Mouse (Mus musculus) heart, postnatal 36 days (tissue): ENCODE measurements at regions not wholly inside any gene's neighbourhood (a gene's known extent, or its start where the extent isn't known, plus 50 kb on each side); places are given as distances from the start of the nearest gene placed in this dataset.

ENCODE experiments used
- DNase-seq, 2 experiments: peaks; one replicate each; pipeline ENCODE4 v3.0.0; 2021 to 2022
- intact Hi-C: fragments of 180-260 bp; cut with DNase I; formaldehyde crosslinking; loops from one replicate; pipeline ENCODE4 v1.15.1; 2025

DNA sequence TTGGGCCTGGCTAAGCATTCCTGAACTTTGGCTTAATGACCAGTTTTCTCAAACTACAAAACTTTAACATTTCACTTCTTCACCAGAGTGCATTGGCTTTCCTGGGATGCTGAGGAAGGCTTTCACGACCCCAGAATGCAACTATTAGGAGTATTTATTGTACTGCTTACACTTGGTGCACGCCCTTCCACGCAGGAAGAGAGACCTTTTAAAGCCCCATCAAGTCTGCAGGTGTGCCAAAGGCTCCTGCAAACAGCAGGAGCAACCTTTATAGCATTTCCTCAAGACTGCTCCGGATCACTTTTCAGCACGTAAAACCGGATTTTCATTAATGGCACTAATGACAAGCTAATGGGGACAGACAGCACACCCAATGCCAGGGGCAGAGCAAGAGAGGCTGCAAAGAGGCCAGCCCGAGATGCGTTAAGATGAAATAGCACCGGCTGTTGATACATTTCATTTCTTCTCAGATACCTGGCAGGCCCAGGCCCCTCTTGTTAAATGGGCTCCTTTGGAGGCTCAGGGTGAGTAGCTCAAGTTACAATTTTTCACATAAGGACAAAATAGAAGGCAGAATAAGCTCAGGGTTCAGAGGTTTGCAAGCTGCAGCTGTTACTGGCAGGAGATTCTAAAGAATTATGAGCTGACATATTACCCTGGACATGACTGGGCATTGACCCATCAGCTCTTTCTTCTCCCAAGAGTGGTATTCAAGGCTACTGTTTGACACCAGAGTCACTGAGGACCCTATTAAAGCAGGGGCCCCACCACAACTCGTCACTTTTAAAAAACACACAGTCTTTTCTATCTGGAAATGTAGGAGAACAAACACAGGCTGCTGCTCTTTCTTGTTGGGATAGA lies 402.7 kb upstream of the Btbd3 start:
- DNase-seq, result no peak
- intact Hi-C loops, result no loop called here

DNA sequence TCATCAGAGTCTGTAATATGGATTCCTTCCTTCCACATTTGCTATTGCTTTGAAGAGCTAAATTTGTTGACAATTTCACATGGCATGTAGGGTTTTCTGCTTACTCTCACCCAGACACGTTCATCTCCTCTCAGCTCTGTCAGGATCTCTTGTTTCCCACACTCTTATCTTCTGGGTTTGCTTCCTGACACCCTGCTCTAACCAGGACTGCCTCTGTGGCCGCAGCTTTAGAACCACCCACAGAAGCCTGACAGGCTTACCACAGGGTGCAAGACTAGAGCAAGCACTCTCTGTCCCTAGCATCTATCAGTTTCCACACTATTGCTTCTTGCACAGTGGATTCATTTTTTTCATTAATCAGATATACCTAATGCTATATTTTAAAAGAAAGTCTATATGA lies 408.5 kb upstream of the Btbd3 start:
- no peak for DNase-seq
- intact Hi-C loops, result no loop called here

DNA sequence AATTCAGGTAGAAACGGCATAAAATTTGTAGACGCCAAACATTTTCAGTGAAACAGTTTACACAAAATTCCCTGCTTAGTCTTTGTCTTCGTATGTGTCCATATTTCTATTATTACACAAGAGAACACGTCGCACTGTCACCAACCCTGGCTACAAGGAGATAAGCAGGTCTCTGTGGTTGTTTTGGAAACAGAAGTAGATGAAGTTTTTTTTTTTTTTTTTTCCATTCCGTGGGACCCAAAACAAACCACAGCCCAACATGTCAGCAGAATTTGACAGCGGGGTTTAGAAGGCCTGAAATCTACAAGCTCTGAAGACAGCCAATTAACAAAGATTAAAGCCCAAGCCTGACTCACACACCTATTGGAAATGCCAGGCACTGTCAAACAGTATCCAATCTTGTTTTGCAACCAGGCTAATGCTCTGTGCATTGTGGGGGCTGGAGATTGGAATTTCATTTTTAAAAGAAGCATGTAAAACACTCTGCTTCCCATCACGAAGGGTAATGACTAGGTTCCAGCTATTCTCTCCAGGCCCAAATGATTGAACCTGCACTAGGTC lies 428.5 kb upstream of the Btbd3 start:
- no peak for DNase-seq
- intact Hi-C loops, result no loop called here

DNA sequence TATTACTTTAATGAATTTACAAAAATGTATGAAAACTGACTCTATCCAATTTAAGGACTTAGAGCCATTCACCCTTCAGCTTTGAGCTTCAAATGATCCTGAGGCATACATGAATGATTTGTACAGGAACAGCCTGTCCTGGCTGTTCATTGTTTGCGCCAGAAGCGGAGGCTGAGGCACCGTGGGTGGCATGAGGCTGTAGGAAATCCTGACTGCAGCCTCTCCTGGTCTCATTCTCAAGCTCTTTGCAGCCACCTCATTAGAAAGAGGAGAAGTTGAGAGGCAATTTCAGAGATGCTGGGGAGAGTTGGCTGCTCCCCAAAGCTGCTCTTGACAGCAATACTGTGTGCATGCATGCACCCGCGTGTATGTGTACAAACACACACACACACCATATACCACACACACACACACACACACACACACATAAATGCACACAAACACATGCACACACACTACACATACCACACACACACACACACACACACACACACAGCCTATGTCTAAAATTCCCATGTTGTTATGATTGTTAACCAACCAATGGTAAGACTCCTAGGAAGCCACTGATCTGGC lies 434.9 kb upstream of the Btbd3 start:
- intact Hi-C loops, result no loop called here
- DNase-seq, result no peak

DNA sequence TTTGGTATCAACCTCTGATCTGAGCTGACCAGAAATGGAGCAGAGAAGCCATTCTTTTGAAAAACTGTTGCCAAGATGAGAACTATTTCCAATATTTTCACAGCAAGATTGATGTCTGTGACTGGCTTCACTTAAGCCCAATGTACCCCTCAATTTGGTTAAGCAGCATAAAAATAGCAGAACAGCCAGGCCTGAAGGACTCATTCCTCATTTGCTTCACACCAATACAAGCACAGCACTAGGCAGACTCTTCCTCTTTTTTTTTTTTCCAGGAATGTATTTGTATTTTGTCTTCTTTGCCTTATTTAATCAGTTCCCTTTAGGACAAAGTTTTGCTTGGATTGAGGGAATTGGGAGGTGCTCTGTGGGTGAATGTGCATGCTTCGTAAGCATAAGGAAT lies 441.4 kb upstream of the Btbd3 start:
- intact Hi-C loops, result no loop called here
- DNase-seq, result no peak

DNA sequence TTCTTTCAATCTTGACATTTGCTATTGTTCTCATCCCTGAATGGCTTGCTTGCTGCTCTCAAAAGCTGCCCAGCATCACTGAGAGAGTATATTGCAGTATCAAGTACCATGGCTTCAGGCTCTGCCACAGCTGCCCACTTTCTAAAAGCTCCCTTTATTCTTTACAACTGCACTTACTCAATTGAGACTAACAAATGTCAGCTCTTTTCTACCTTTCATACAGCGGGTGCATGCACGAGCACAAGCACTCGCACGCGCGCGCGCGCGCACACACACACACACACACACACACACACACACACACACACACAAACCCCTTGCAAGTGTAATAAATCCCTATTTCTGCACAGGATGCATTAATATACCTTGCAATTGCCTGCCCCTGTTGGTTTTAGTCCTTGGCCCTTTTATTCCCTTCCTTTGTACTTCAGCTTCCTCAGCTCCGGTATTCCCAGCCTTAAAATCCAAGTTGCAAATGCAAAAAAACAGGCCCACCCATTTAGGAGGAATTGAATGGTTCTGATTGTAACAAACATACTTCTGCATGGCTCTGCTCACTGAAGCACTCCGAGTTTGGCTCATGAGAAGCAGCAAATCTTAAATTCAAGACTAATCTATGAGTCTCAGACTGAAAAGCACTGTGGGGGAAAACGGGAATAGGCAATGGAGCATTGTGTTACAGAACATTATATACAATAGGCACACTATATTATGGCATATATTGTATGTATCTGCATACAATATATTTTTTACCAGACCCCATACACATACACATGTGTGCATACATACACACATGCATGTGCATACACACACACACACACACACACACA lies 447.7 kb upstream of the Btbd3 start:
- DNase-seq, result no peak
- intact Hi-C loops, result no loop called here

DNA sequence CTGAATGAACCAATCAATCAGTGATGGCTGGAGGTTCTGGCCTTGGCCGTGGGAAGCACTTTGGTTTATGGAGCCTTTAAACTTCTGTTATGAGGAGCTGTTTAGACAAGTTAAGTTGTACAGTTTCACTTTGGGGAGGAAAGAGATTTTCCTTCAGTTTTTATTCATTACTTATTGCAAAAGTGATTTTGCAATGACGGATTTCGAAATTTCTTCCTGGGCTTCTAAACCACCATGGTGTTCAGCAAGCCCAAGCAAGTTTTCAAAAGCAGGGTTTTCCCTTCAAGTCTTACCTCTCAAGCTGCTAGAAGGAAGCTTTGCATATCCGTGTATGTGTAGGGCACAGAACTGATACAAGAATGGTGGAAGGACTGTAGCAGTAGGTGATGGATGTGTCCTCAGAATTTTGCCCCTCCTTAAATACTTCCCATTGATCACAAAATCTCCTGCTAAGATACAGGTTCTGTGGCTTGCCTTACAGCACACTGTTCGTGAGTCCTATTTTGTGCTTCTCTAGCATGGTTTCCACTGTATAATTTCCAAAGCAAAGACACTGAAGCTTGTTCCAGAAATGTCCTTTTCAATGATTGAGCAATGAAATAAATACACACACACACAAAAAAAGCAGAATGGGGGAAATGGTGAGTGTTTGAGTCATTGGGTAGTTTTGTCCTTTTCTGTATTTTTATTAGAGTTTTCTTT lies 448.6 kb upstream of the Btbd3 start:
- intact Hi-C loops, result no loop called here
- no peak for DNase-seq

DNA sequence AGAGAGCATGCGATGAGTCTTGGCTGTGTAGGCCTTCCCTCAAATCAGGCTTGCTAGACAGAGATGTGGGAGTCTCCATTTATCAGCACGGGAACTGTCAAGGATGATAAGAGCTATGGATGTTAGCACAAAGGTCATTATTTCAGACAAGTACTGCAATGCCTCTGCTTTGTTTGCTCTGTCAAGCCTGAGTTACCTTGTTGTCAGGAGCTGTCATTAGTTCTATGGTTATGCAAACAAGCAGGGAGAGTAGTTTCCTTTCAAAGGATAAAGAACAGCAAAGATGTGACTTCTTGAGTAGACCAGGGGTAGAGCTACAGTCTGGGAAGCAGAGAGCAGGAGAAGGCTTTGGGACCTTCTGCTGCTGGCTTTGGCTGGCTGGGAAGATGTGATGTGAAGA lies 461.5 kb upstream of the Btbd3 start:
- intact Hi-C loops, result no loop called here
- DNase-seq, result no peak

DNA sequence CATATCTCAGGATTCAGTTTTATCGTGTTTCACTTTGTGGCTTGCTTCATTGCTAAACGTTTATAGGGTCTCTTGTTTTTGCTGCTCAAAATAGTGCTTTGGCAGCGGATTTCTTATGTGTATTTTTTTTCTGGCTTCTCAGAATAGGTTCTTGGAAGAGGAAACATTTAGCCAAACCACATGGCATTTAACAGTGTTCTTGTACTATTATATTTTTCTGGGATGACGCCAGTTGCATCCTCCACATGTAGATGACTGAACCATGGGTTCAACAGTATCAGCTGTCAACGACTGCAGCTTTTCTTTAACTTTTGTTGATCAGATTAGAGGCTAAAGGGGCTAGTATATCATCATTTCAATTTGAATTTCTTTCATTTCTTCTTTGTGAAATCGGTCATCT lies 472.3 kb upstream of the Btbd3 start:
- DNase-seq, result no peak
- intact Hi-C loops, result no loop called here

DNA sequence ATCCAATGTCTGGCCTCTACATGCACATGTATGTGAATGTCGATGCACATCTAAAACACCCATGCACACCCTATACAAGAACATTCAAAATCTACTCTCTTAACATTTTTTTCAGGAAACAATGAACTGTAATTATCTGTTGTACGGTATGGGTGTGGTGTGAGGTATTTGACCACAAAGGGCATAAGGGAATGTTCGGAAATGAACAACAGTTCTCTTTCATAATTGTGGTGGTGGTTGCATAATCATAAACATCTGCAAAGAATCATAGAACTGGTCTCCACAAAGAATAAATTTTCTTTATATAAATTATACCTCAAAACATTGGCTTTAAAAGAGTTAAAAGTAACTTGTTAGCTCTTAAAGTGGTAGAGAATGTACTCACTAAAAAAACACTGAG lies 478.9 kb upstream of the Btbd3 start:
- no peak for DNase-seq
- intact Hi-C loops, result no loop called here

DNA sequence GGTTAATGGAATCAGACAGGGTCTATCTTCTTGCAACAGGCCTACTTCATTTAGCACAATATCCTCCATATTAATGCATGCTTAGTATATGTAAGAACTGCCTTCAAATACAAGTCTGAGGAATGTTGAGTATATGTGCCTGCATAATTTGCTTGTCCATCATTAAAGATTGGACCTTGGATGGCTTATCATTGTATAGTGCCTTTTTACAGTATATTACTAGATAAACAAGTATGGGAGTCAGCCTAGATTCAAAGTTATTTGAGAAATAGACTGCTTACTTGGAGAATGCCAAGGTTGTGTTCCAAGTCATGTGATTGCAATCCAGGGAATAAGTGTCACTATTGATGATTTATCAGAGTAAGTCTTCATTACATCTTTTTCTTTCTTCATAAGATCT lies 491.6 kb upstream of the Btbd3 start:
- intact Hi-C loops, result no loop called here
- DNase-seq, result no peak

DNA sequence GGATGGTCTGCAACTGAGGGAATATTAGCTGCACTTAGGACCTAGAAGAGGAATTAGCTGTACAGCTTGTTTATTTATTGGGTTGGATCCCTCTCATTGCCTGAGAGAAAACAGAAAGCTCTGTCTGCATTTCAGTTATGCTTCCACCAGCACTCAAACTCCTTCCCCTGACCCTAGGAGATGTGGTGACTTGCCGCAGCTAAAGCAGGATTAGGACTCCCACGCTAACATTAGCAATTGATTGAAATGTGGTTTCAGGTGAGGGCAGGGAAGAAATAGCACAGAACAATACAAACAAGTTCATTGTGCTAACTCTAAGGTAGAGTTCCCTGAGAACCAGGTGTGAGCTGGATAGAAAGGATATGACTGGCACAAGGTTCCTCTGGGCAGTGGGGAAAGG lies 496.9 kb upstream of the Btbd3 start:
- DNase-seq, result no peak
- intact Hi-C loops, result no loop called here

DNA sequence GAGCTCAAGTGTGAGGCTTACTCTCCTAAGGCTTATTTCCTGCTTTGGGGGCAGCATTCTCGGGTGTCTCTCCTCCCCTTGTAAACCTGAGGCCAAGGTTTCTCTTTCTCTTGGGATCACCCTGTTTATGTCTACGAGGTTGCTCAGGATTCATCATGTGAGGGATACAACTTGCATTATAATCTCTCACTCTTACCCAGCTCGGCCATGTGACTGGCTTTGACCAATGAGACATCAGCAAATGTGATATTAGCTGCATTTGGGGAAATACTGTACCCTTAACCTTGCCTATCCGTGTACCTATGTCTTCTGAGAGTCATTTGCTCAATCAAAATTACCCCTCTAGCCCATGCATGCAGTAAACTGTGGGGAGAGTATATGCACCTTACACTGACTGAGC lies 498.0 kb upstream of the Btbd3 start:
- intact Hi-C loops, result no loop called here
- no peak for DNase-seq

DNA sequence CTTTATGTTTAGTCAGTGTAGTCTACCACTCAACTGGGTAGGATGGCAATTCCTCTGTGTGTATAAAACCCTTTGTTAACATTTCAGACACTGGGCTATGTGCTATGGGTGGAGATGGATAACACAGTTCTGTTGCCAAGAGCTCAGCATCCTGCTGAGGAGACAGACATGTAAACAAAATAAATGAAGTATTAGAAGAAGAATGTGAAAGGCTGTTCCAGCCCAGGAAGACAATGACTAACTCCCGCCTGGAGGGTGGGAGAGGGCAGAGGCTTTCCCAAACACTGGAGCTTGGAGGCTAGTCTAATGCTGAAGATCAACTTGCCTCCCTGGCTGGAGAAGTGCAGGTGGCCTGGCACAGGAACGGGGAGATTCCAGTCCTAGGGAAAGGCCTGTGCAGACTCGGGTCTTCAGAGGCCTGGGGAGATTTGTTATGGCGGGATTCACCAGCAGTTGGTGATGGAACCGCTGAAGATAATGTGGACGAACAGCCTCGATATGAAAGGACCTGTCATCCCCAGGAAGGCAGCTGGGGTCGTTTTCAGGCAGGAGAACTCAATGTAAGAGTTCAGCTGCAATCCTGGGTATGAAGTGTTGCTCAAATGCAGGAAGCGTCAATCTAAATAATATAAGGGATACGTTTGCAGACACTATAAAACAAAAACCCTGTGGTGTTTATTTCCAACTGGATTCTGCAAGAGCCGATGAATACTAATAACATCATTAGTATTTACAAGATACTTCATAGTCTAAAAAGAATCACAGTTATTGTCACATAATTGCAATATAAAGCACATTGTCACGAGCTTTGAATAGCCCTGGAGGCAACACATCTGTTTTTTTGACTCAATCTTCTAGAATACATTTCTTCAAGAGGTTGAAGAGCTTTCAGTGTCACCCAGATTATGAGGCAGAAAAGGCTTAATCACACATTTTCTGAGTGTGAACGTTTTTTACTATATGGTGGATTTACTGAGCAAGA lies 498.8 kb upstream of the Btbd3 start:
- intact Hi-C loops, result no loop called here
- peak in 1 of 2 experiments; percentile 2 for DNase-seq

DNA sequence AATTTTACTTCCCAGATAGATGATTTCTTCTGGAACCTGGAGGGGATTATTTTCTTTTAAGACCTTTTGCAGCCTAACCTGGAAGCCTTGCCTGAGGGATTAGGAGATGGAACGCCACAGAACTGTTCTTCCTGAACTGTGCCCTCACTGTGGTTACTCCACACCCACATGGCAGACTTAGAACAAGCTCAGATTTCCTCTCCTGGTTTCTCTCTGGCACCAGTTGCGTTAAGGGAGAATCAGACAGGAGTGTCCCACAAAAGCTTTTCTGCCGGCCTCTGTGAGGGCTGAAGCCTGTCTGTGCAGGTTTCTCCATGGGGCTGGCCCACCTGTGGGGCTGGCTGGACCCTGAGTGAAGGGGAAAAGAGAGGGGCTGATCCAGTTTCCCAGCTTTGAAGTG lies 500.1 kb upstream of the Btbd3 start:
- intact Hi-C loops, result no loop called here
- DNase-seq, result no peak

DNA sequence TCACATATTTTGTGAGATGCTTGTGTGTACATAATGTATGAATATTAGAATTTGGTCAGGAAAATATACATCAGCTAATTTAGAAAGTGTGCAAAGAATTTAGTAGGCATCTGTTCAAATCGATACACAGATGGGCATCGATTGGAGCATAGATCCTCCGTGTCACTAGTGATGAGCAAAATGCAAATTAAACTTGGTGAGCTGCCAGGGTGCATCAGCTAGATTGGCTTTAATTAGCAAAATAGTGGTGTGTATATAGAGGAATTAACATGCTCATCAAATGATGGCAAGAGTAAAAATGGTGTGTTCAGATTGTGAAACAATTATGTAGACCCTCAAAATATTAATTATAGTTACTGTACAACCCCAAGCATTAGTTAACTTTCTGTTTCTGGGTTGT lies 501.9 kb upstream of the Btbd3 start:
- DNase-seq, result no peak
- intact Hi-C loops, result no loop called here

DNA sequence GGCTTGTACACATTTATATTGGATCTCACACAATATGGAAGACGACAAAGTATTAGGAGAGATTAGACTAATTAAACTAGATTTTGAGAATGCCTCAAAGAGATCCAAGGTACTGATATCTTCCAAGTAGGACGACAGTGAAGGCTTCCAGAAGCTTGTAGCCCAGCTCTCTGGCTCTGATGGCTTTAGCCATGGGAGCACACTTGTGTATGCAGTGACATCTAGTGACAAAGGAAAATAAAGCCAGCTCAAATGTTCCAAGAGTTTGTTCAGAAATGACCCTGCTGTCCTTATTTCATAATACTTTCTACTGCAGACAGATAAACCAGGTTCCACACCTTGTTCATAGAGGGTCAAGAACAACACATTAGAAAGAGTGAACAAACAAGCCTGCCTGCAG lies 524.0 kb upstream of the Btbd3 start:
- intact Hi-C loops, result loop anchor here (1.0 to 5.0 kb wide), 5 partner anchors 210 to 1245 kb away; no protein-coding TSS in a partner anchor
- DNase-seq, result peak in 1 of 2 experiments; percentile 32

DNA sequence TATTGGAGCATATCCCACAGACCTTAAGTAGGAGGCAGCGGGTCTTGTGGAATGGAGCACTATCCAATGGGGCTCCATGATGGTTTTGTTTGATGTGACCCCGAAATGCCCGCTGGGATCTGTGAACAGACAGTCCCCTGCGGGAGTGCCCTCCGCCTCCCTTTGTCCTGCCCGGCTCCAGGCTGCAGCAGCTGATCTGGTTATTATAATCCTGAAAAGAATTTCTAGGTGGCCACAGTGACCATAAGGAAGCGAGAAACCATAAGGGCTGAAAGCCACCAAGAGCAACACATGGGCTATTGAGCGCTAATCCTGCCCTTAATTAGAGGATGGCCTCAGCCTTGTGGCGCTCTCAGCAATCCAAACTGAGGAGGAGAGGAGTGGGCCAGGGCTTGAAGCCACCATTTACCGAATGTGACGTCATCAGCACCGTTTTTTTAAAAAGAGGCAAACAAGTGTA lies 525.9 kb upstream of the Btbd3 start:
- DNase-seq, result no peak
- intact Hi-C loops, result loop anchor here (5.0 kb wide), 2 partner anchors 212 to 1243 kb away; no protein-coding TSS in a partner anchor

DNA sequence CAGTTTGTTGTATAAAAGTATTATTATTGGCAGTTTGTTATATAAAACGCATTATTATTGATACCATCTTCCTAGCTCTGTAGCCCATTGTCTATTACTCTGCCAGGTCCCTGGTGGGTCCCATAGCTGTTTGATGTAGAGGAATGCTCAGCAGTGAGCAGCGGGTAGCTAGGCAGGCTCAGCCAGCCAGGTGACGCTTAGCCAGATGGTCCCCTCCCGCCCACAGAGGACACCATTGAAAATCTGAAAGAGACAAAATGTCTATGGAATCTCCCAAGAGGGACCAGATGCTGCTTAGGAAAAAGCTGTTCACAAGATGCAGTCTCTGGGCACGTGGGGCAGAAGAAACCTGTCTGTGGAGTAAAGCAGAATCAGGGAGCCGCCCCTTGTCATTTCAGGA lies 526.5 kb upstream of the Btbd3 start:
- intact Hi-C loops, result loop anchor here (5.0 kb wide), 2 partner anchors 212 to 1243 kb away; no protein-coding TSS in a partner anchor
- no peak for DNase-seq
